Mouse (Mus musculus): ENCODE measurements around the gene Gm5934. TPM values are rescaled to one million over a fixed set of nuclear protein-coding genes. Genes with fewer than 3 reads are reported as not detected.

Gm5934 gene
- polyA plus RNA-seq (2015; fragmentation: Illumina TruSeq; extraction: RNeasy Lipid Tissue Mini Kit (QIAGEN cat#74804); ENCODE audit: insufficient read depth, low replicate concordance), result not detected

DNA sequence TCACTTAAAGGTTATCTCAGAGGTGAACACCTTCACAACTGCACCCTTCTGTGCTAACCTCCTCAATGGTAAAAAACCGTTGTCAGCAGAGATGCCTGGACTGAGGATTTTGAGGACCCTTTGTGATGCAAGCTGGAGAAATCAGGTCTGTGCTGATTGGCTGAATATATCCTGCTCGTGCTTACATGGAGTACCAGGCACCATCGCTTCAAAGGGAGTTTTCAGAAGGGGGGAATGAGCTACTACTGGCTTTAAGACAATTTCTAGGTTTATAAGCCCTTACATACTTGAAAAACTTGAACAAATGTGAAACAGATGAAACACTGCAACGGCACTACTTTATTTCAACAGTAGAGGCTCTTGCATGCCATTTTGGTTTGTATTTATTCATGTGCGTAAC, at the start of gene Gm5934:
Gene Gm5934, minus strand, starts transcription at position 101 of the 400 bp plus-strand sequence.

Other genes with a start within 250 kb of the Gm5934 start
- not detected for gene Gm4297, start 74.1 kb upstream of the Gm5934 start, polyA plus RNA-seq (2015; fragmentation: Illumina TruSeq; extraction: RNeasy Lipid Tissue Mini Kit (QIAGEN cat#74804); ENCODE audit: insufficient read depth, low replicate concordance)